In the genomic region with DNA sequence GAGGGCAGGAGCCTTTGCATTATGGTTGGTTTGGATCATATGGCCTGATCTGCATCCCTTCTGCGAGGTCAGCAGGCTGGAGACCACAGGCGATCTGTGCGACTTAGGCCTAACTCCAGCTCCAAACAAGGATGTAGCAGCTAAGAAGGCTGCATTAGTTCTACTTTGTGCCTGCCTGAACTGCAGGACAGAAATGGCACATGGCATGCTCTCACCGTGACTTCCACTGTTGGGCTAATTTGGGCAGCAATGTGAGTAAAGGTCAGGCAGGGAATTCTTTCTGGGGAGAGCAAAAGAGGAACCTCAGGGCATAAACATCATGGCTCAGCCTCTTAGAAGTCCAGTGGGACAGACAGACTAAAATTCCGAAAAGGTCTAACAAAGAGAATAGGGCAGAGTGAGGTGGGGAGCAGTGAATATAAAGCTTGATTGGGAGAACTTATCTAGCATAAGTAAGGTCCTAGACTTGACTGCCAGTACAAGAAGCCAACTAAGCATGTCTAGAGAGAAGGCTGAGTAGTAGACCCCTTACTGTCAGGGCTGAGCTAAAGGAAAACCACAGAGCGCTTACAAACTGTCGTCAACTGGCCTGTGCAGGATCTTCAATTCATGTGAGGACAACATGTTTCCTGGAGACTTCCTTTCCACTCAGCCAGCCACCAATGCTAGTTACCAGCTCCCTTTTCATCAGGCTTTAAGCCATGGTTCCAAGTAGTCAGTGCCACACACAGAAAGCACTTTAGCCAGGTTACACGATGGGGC, we compare ENCODE assay signal across 23 mouse cellular contexts. TPM values are rescaled to one million over a fixed set of nuclear protein-coding genes. Genes with fewer than 3 reads are reported as not detected.
DNase-seq lines count a peak whose midpoint lies in the region; ATAC-seq and TF ChIP-seq lines count a peak whose summit lies in the region.
"Had no signal": no experiment of that assay in that cellular context is flagged by ENCODE, and none has a peak within 500 bp of the region (broad histone marks: within the 10 kb centered on the region; RNA-seq: fewer than 3 reads in every experiment).

No protein-coding gene starts in this region.

- no peaks in the 10 kb centered on the region for H3K4me1 ChIP-seq in heart, postnatal 0 days (ENCODE audit: control insufficient read depth, insufficient read depth)
- no peaks in the 10 kb centered on the region for H3K4me1 ChIP-seq in heart, embryonic 11.5 days (ENCODE audit: control insufficient read depth, insufficient read depth, low read length)
- H3K4me1 ChIP-seq in liver, embryonic 13.5 days (replicated peaks): peaks cover 28% of the 10 kb centered on the region
- H3K4me1 ChIP-seq: embryonic facial prominence, embryonic 12.5 days; hindbrain, embryonic 12.5 days; limb, embryonic 10.5 days; midbrain, embryonic 10.5 days; neural tube, embryonic 15.5 days had no signal

- DNase-seq in heart, adult 11 months: peak; percentile 94
- DNase-seq in heart, adult 9 months (ENCODE audit: low spot score in 2 of 2): no peak
- DNase-seq in heart, postnatal 0 days (ENCODE audit: low spot score): no peak
- peak; percentile 46 for DNase-seq in adipocyte (ENCODE audit: low spot score)
- DNase-seq in liver, embryonic 13.5 days: no peak
- no peak for DNase-seq in left cerebral cortex, postnatal 10 days (ENCODE audit: extremely low spot score in 1 of 2, low spot score in 2 of 2)
- DNase-seq in kidney, postnatal 10 days: no peak
- DNase-seq: cerebellum, adult 18-20 months; cerebellum, postnatal 14 days; kidney, adult 18-20 months; lung, embryonic 14.5 days; right cerebral cortex, adult 18-20 months; right cerebral cortex, postnatal 4 days; thymus, postnatal 25 days had no signal

- TF ChIP-seq EP300 in heart, postnatal 0 days (IDR thresholded peaks at IDR 0.05; ENCODE audit: low read depth): no peak

- intact Hi-C loops in left cerebral cortex, postnatal 10 days (cut with DNase I): no loop called here

- H3K27ac ChIP-seq in heart, postnatal 0 days (ENCODE audit: low read depth): peak overlapping the region; percentile 73
- H3K27ac ChIP-seq in heart, embryonic 11.5 days (ENCODE audit: low read depth, low read length): no peak overlapping the region
- H3K27ac ChIP-seq in liver, embryonic 13.5 days: peak overlapping the region; percentile 1; the same call in 1 of the 2 replicates
- H3K27ac ChIP-seq: embryonic facial prominence, embryonic 12.5 days; hindbrain, embryonic 12.5 days; limb, embryonic 10.5 days; midbrain, embryonic 10.5 days; neural tube, embryonic 15.5 days had no signal

- peaks cover 98% of the 10 kb centered on the region for H3K36me3 ChIP-seq in heart, postnatal 0 days (replicated peaks; ENCODE audit: control insufficient read depth, insufficient read depth, low read length)
- H3K36me3 ChIP-seq in heart, embryonic 11.5 days (ENCODE audit: control insufficient read depth, insufficient read depth, low read length): peaks cover 77% of the 10 kb centered on the region
- H3K36me3 ChIP-seq in liver, embryonic 13.5 days: peaks cover 98% of the 10 kb centered on the region

- H3K9me3 ChIP-seq in heart, postnatal 0 days (replicated peaks; ENCODE audit: control insufficient read depth, low read length): no peaks in the 10 kb centered on the region
- H3K9me3 ChIP-seq in heart, embryonic 11.5 days (replicated peaks; ENCODE audit: control insufficient read depth, low read length): no peaks in the 10 kb centered on the region
- no peaks in the 10 kb centered on the region for H3K9me3 ChIP-seq in liver, embryonic 13.5 days (replicated peaks)
- H3K9me3 ChIP-seq: embryonic facial prominence, embryonic 12.5 days; hindbrain, embryonic 12.5 days; limb, embryonic 10.5 days; midbrain, embryonic 10.5 days; neural tube, embryonic 15.5 days had no signal

- no peaks in the 10 kb centered on the region for H3K27me3 ChIP-seq in heart, postnatal 0 days (ENCODE audit: control insufficient read depth, insufficient read depth, low read length)
- H3K27me3 ChIP-seq in heart, embryonic 11.5 days (ENCODE audit: control insufficient read depth, insufficient read depth, low read length): no peaks in the 10 kb centered on the region
- no peaks in the 10 kb centered on the region for H3K27me3 ChIP-seq in liver, embryonic 13.5 days
- H3K27me3 ChIP-seq: embryonic facial prominence, embryonic 12.5 days; hindbrain, embryonic 12.5 days; neural tube, embryonic 15.5 days had no signal

- no peak overlapping the region for H3K4me3 ChIP-seq in heart, postnatal 0 days (ENCODE audit: low read depth, low read length)
- H3K4me3 ChIP-seq in heart, embryonic 11.5 days (ENCODE audit: low read depth, low read length): no peak overlapping the region
- no peak overlapping the region for H3K4me3 ChIP-seq in liver, embryonic 13.5 days (replicated peaks)
- H3K4me3 ChIP-seq: embryonic facial prominence, embryonic 12.5 days; hindbrain, embryonic 12.5 days; limb, embryonic 10.5 days; midbrain, embryonic 10.5 days; neural tube, embryonic 15.5 days had no signal

- WGBS in heart, postnatal 0 days: 61% methylated on average over 8 of the region's 8 CpGs
- WGBS in heart, embryonic 11.5 days (ENCODE audit: insufficient replicate concordance): 81% methylated on average over 8 of the region's 8 CpGs
- WGBS in liver, embryonic 13.5 days (ENCODE audit: insufficient replicate concordance): 63% methylated on average over 8 of the region's 8 CpGs

- H3K4me2 ChIP-seq in heart, postnatal 0 days (ENCODE audit: low read depth, low read length): no peak overlapping the region
- H3K4me2 ChIP-seq in heart, embryonic 11.5 days: no peak overlapping the region
- H3K4me2 ChIP-seq in liver, embryonic 13.5 days: no peak overlapping the region
- H3K4me2 ChIP-seq: embryonic facial prominence, embryonic 12.5 days; hindbrain, embryonic 12.5 days; lung, embryonic 14.5 days; neural tube, embryonic 15.5 days had no signal

- no peak for TF ChIP-seq CTCF in heart, postnatal 0 days (IDR thresholded peaks at IDR 0.05; ENCODE audit: low read depth)

- ATAC-seq in heart, postnatal 0 days (ENCODE audit: insufficient read depth, low read depth): peak; percentile 42; the same call in 1 of the 2 replicates
- ATAC-seq in heart, embryonic 11.5 days (replicated peaks; ENCODE audit: insufficient number of reproducible peaks, low FRiP score, low TSS enrichment): no peak
- no peak for ATAC-seq in liver, embryonic 13.5 days (ENCODE audit: low read depth)
- ATAC-seq: CD4-positive, CD25-positive, alpha-beta regulatory T cell, adult 4 months had no signal

- no peak overlapping the region for H3K9ac ChIP-seq in heart, postnatal 0 days (replicated peaks; ENCODE audit: low read depth, low read length)
- H3K9ac ChIP-seq in heart, embryonic 11.5 days (ENCODE audit: low read depth, low read length): no peak overlapping the region
- no peak overlapping the region for H3K9ac ChIP-seq in liver, embryonic 13.5 days
- H3K9ac ChIP-seq: embryonic facial prominence, embryonic 12.5 days; hindbrain, embryonic 12.5 days; lung, embryonic 14.5 days; neural tube, embryonic 15.5 days had no signal

RNA-seq across cellular contexts. Expression of gene Ccdc97, which starts 12.6 kb away (rescaled TPM):
- total RNA-seq in heart, postnatal 0 days (2014; rRNA removed; ENCODE audit: low replicate concordance): 11.6 and 31.6 TPM in 2 replicates
- polyA plus RNA-seq in heart, postnatal 0 days (2015; fragmentation: Nextera tagmentation; extraction: Ambion mirVana): 13.3 and 14.7 TPM in 2 replicates
- polyA plus RNA-seq in heart, embryonic 11.5 days (2014; fragmentation: Nextera tagmentation; extraction: Ambion mirVana): 25.5 and 25.6 TPM in 2 replicates
- polyA plus RNA-seq in liver, embryonic 13.5 days (2015; fragmentation: Nextera tagmentation; extraction: Ambion mirVana): 8.8 and 10.7 TPM in 2 replicates
- total RNA-seq in left cerebral cortex, postnatal 10 days (2021): 10 to 100 TPM; 41.7 to 46.1 TPM

RNA-seq across cellular contexts. Expression of gene Hnrnpul1, which starts 23.1 kb away (rescaled TPM):
- 78.5 and 101 TPM in 2 replicates for total RNA-seq in heart, postnatal 0 days (2014; rRNA removed; ENCODE audit: low replicate concordance)
- polyA plus RNA-seq in heart, postnatal 0 days (2015; fragmentation: Nextera tagmentation; extraction: Ambion mirVana): 26.8 and 27.7 TPM in 2 replicates
- polyA plus RNA-seq in heart, embryonic 11.5 days (2014; fragmentation: Nextera tagmentation; extraction: Ambion mirVana): 47.7 and 53.3 TPM in 2 replicates
- polyA plus RNA-seq in liver, embryonic 13.5 days (2015; fragmentation: Nextera tagmentation; extraction: Ambion mirVana): 31.4 and 36.3 TPM in 2 replicates
- total RNA-seq in left cerebral cortex, postnatal 10 days (2021): 100 to 1,000 TPM; 116 to 117 TPM

RNA-seq across cellular contexts. Expression of gene Tgfb1, which starts 44.7 kb away (rescaled TPM):
- total RNA-seq in heart, postnatal 0 days (2014; rRNA removed; ENCODE audit: low replicate concordance): 10.4 and 10.7 TPM in 2 replicates
- 2.6 TPM in 2 replicates for polyA plus RNA-seq in heart, postnatal 0 days (2015; fragmentation: Nextera tagmentation; extraction: Ambion mirVana)
- polyA plus RNA-seq in heart, embryonic 11.5 days (2014; fragmentation: Nextera tagmentation; extraction: Ambion mirVana): 3.5 and 3.6 TPM in 2 replicates
- polyA plus RNA-seq in liver, embryonic 13.5 days (2015; fragmentation: Nextera tagmentation; extraction: Ambion mirVana): 6.1 and 6.9 TPM in 2 replicates
- total RNA-seq in left cerebral cortex, postnatal 10 days (2021): 10 to 100 TPM in 1 of 2 experiments, 1 to 10 TPM in 1; 9.7 to 12.2 TPM

RNA-seq across cellular contexts. Expression of gene B9d2, which starts 50.9 kb away (rescaled TPM):
- 5.0 and 11.4 TPM in 2 replicates for total RNA-seq in heart, postnatal 0 days (2014; rRNA removed; ENCODE audit: low replicate concordance)
- 26.5 and 26.7 TPM in 2 replicates for polyA plus RNA-seq in heart, postnatal 0 days (2015; fragmentation: Nextera tagmentation; extraction: Ambion mirVana)
- 28.0 and 29.5 TPM in 2 replicates for polyA plus RNA-seq in heart, embryonic 11.5 days (2014; fragmentation: Nextera tagmentation; extraction: Ambion mirVana)
- 21.8 and 25.1 TPM in 2 replicates for polyA plus RNA-seq in liver, embryonic 13.5 days (2015; fragmentation: Nextera tagmentation; extraction: Ambion mirVana)
- total RNA-seq in left cerebral cortex, postnatal 10 days (2021): 10 to 100 TPM; 34.5 to 36.3 TPM

RNA-seq across cellular contexts. Expression of gene Tmem91, which starts 56.5 kb away (rescaled TPM):
- not detected in 2 replicates for total RNA-seq in heart, postnatal 0 days (2014; rRNA removed; ENCODE audit: low replicate concordance)
- polyA plus RNA-seq in heart, postnatal 0 days (2015; fragmentation: Nextera tagmentation; extraction: Ambion mirVana): 0.77 and 1.2 TPM in 2 replicates
- 1.2 and 2.0 TPM in 2 replicates for polyA plus RNA-seq in heart, embryonic 11.5 days (2014; fragmentation: Nextera tagmentation; extraction: Ambion mirVana)
- polyA plus RNA-seq in liver, embryonic 13.5 days (2015; fragmentation: Nextera tagmentation; extraction: Ambion mirVana): 1.0 and 1.1 TPM in 2 replicates
- total RNA-seq in left cerebral cortex, postnatal 10 days (2021): 10 to 100 TPM; 53.6 to 67.6 TPM
- total RNA-seq: gastrocnemius, adult 18-20 months; liver, adult 2 months had no signal
- polyA plus RNA-seq: liver, adult 2 months had no signal

Comparison
In these comparisons a context has a peak if more than half of its experiments do, and no peak if none do; other contexts are left out.
1. DNase-seq: peak in heart, adult 11 months (single experiment) and adipocyte (single experiment); none in heart, adult 9 months (0 of 2), heart, postnatal 0 days (single experiment), liver, embryonic 13.5 days (single experiment), left cerebral cortex, postnatal 10 days (0 of 2) and kidney, postnatal 10 days (single experiment).